Mouse (Mus musculus): Measurements from ENCODE around the gene Arv1. TPM values are rescaled to one million over a fixed set of nuclear protein-coding genes. Genes with fewer than 3 reads are reported as not detected.

Gene Arv1
- polyA plus RNA-seq, 1 experiment from 2014 or later: 26.6 TPM

DNA sequence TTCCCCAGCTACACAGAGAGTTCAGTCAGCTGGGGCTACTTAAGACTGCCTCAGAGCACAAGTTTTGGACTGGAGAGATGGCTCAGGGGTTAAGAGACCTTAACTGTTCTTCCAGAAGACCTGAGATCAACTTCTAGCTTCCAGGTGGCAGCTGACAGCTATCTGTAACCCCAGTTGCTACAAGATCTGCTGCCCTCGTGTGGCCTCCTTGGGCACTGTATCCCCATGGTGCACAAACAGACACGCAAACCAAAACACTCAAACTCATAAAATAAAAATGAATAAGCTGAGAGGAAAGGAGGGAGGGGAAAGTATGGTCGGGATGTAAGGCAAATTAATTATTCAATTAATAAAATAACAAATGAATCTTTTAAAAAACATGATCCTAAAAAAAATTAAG lies 36.6 kb downstream of the Arv1 start:
- no peak overlapping the region for H3K27ac ChIP-seq
- peaks cover 19% of the 10 kb centered on the region for H3K27me3 ChIP-seq
- no peak overlapping the region for H3K9ac ChIP-seq
- H3K4me3 ChIP-seq: no peak overlapping the region
- no peaks in the 10 kb centered on the region for H3K36me3 ChIP-seq
- H3K9me3 ChIP-seq: no peaks in the 10 kb centered on the region
- no peaks in the 10 kb centered on the region for H3K4me1 ChIP-seq
- ATAC-seq (ENCODE audit: low FRiP score, low read depth): no peak
- H3K4me2 ChIP-seq (replicated peaks): no peak overlapping the region
- WGBS: 33% methylated on average over 3 of the region's 3 CpGs

DNA sequence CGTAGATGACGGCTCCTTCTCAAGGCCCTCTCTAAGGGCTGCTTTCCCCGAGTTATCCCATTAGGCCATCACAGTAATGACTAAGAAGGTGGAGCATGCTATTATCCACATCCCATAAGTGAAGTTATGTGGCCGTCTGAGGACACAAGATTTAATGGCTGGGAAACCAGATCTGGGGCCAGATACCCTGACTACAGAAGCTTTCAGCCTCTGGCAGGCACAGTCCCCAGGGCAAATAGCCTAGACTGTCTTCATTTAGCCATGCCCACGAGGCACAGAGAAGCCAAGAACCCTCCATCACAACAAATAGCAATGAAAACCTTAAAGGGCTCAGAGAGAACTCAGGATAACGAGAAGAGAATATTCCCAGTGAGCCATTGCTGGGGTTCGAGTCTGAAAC lies 41.1 kb downstream of the Arv1 start:
- Histone ChIP-seq H3K4me3 (no peak overlapping the region), H3K9ac (no peak overlapping the region), H3K36me3 (no peaks in the 10 kb centered on the region), H3K4me2 (replicated peaks) (no peak overlapping the region), H3K9me3 (no peaks in the 10 kb centered on the region), H3K27me3 (no peaks in the 10 kb centered on the region), H3K27ac (no peak overlapping the region), H3K4me1 (no peaks in the 10 kb centered on the region)
- ATAC-seq (ENCODE audit: low FRiP score, low read depth): no peak
- WGBS: 51% methylated on average over 7 of the region's 7 CpGs

DNA sequence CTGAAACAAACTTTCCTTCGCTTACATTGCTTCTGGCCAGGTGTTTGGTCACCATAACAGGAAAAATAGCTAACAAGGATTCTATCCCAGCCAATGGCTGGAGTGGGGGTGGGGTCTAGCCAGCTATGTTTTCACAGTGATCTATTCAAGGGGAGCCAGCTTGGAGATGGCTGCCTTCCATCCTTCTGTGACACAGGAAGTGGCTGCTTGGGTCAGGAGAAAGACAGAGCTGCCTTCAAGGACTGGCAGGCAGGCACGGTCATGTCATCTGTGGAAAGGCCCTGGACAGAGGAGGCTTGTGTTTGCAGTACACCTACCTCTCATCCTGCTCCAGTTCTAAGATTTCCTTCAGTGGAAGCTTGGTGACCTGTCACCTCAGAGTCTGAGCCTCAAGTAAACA lies 50.5 kb downstream of the Arv1 start:
- Histone ChIP-seq H3K4me2 (replicated peaks) (no peak overlapping the region), H3K9ac (no peak overlapping the region), H3K4me1 (no peaks in the 10 kb centered on the region), H3K9me3 (no peaks in the 10 kb centered on the region), H3K27me3 (peaks cover 17% of the 10 kb centered on the region), H3K4me3 (no peak overlapping the region), H3K36me3 (no peaks in the 10 kb centered on the region), H3K27ac (no peak overlapping the region)
- no peak for ATAC-seq (ENCODE audit: low FRiP score, low read depth)
- WGBS: 72% methylated on average over 2 of the region's 2 CpGs

DNA sequence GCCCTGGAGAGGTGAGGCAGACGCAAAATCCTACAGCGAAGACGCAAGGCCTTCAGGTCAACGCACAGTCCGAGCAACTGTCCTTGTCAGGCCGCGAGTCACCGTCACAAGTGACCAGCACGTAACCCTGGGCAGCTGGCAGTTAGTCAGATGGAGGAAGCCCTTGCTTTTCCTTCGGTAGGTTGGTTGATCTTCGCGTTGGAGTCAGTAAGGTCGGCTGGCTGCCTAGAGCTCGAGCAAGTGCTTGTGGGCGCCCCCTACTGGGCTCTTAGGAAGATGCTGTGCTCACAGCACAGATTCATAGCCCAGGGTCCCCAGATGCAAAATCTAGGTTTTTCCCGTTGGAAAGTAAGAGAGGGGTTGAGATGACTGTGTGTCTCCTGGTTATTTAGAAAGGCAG lies 53.8 kb downstream of the Arv1 start:
- ATAC-seq (ENCODE audit: low FRiP score, low read depth): no peak
- peak overlapping the region; percentile 25; the same call in 1 of the 2 replicates for H3K4me2 ChIP-seq (replicated peaks)

DNA sequence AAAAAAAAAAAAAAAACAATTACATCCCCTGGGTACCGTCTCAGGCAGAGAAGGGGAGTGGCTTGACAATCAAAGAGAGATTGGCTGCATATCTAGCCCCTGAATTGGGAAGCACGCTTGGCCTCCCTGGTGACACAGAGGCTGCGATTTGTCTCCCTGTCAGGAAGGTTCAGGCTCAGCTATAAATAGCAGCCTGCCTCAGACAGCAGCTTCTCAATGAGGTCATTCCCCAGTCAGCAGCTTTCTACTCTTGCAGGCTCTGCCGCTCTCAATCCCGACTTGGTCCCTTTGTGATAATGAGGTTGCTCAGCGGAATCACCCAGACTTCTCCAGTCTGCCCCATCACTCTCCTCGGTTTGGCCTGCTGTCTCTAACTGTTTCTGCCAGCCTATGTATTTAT lies 58.3 kb downstream of the Arv1 start:
- no peak for ATAC-seq (ENCODE audit: low FRiP score, low read depth)
- Histone ChIP-seq H3K36me3 (no peaks in the 10 kb centered on the region), H3K9me3 (no peaks in the 10 kb centered on the region), H3K27me3 (peaks cover 34% of the 10 kb centered on the region), H3K4me1 (no peaks in the 10 kb centered on the region), H3K27ac (no peak overlapping the region), H3K4me3 (no peak overlapping the region), H3K9ac (no peak overlapping the region), H3K4me2 (replicated peaks) (no peak overlapping the region)
- 18% methylated on average over 7 of the region's 7 CpGs for WGBS

More for the DNA sequence above, 53.8 kb downstream of the Arv1 start:
- no peaks in the 10 kb centered on the region for H3K9me3 ChIP-seq
- H3K4me1 ChIP-seq: no peaks in the 10 kb centered on the region
- 13% methylated on average over 16 of the region's 16 CpGs for WGBS
- no peak overlapping the region for H3K4me3 ChIP-seq
- no peak overlapping the region for H3K9ac ChIP-seq
- H3K27ac ChIP-seq: no peak overlapping the region
- peaks cover 26% of the 10 kb centered on the region for H3K27me3 ChIP-seq
- no peaks in the 10 kb centered on the region for H3K36me3 ChIP-seq

DNA sequence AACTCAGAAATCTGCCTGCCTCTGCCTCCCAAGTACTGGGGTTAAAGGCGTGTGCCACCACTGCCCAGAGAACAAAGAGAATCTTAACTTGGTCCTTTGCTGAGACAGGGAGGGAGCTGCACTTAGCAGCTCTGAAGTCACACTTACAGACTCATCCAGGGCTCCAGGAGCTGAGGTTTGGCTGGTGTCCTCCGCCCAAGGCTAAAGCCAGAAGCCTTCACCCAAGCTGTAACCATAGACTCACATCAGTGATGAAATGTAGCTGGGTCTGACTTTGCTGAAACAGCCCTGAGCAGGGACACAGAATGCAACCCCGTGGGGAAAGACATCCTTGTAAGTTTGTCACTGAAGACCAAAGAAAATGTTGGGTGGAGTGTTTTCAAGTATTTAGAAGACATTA lies 60.5 kb downstream of the Arv1 start:
- 72% methylated on average over 3 of the region's 3 CpGs for WGBS
- Histone ChIP-seq H3K4me3 (no peak overlapping the region), H3K27ac (no peak overlapping the region), H3K9me3 (no peaks in the 10 kb centered on the region), H3K9ac (no peak overlapping the region), H3K27me3 (peaks cover 34% of the 10 kb centered on the region), H3K36me3 (no peaks in the 10 kb centered on the region), H3K4me1 (no peaks in the 10 kb centered on the region), H3K4me2 (replicated peaks) (no peak overlapping the region)
- ATAC-seq (ENCODE audit: low FRiP score, low read depth): no peak

DNA sequence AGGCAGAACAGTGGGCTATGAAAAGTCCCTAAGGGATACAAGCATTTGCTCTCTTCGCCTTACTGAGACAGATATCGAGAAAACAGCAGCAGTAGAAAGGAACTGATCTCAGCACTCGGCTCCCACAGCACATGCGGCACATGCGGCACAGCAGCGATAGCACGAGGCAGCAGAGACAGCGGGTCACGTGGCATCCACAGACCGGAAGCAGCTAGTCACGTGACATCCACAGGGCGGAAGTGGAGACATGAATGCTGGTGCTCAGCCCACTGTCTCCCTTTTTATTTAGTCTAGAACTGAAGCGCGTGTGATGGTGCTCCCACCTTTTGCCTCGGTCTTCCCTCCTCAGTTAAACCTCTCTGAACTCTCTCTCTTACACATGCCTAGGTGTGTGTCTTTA lies 61.3 kb downstream of the Arv1 start:
- no peak overlapping the region for H3K4me3 ChIP-seq
- H3K27me3 ChIP-seq: peaks cover 32% of the 10 kb centered on the region
- 89% methylated on average over 15 of the region's 15 CpGs for WGBS
- no peak overlapping the region for H3K27ac ChIP-seq
- ATAC-seq (ENCODE audit: low FRiP score, low read depth): no peak
- H3K4me1 ChIP-seq: no peaks in the 10 kb centered on the region
- no peak overlapping the region for H3K9ac ChIP-seq
- no peaks in the 10 kb centered on the region for H3K36me3 ChIP-seq
- no peaks in the 10 kb centered on the region for H3K9me3 ChIP-seq
- H3K4me2 ChIP-seq (replicated peaks): no peak overlapping the region

Other genes with a start within 250 kb of the Arv1 start
- gene Cog2, start 201.4 kb upstream of the Arv1 start, polyA plus RNA-seq (2015; fragmentation: Nextera tagmentation; extraction: Ambion mirVana): 42.9 and 44.2 TPM in 2 replicates
- gene Agt, start 152.4 kb upstream of the Arv1 start, polyA plus RNA-seq (2015; fragmentation: Nextera tagmentation; extraction: Ambion mirVana): 0.42 and 0.48 TPM in 2 replicates
- 0.15 TPM in 1 of 2 replicates, not detected in the other for gene Capn9, start 146.0 kb upstream of the Arv1 start, polyA plus RNA-seq (2015; fragmentation: Nextera tagmentation; extraction: Ambion mirVana)
- 26.7 and 30.2 TPM in 2 replicates for gene 2310022B05Rik, start 58.8 kb upstream of the Arv1 start, polyA plus RNA-seq (2015; fragmentation: Nextera tagmentation; extraction: Ambion mirVana)
- 40.3 and 44.3 TPM in 2 replicates for gene Ttc13, start 156 bp upstream of the Arv1 start, polyA plus RNA-seq (2015; fragmentation: Nextera tagmentation; extraction: Ambion mirVana)
- 3.2 and 3.7 TPM in 2 replicates for gene Fam89a, start 29.7 kb downstream of the Arv1 start, polyA plus RNA-seq (2015; fragmentation: Nextera tagmentation; extraction: Ambion mirVana)
- 0.03 and 0.06 TPM in 2 replicates for gene Trim67, start 71.0 kb downstream of the Arv1 start, polyA plus RNA-seq (2015; fragmentation: Nextera tagmentation; extraction: Ambion mirVana)
- 97.6 and 99.6 TPM in 2 replicates for gene Gnpat, start 140.9 kb downstream of the Arv1 start, polyA plus RNA-seq (2015; fragmentation: Nextera tagmentation; extraction: Ambion mirVana)
- gene 2810004N23Rik, start 141.0 kb downstream of the Arv1 start, polyA plus RNA-seq (2015; fragmentation: Nextera tagmentation; extraction: Ambion mirVana): 52.7 and 53.9 TPM in 2 replicates
- gene Exoc8, start 175.6 kb downstream of the Arv1 start, polyA plus RNA-seq (2015; fragmentation: Nextera tagmentation; extraction: Ambion mirVana): 8.4 and 8.5 TPM in 2 replicates
- 9.1 and 9.3 TPM in 2 replicates for gene Sprtn, start 175.7 kb downstream of the Arv1 start, polyA plus RNA-seq (2015; fragmentation: Nextera tagmentation; extraction: Ambion mirVana)
- gene Egln1, start 227.2 kb downstream of the Arv1 start, polyA plus RNA-seq (2015; fragmentation: Nextera tagmentation; extraction: Ambion mirVana): 11.9 and 13.5 TPM in 2 replicates